In genomic region chr2:35880362-35880761, GRCm38 (mm10) we compare ENCODE assay signal across 17 mouse cellular contexts.
A peak's percentile ranks its signal among the peaks of the same experiment; 100 is the strongest.
DNase-seq lines count a peak whose midpoint lies in the region; ATAC-seq and TF ChIP-seq lines count a peak whose summit lies in the region.
"Had no signal": no experiment of that assay in that cellular context is flagged by ENCODE, and none has a peak within 500 bp of the region (broad histone marks: within the 10 kb centered on the region; RNA-seq: fewer than 3 reads in every experiment).

No protein-coding gene starts in this region.

- no peak overlapping the region for H3K4me3 ChIP-seq in gastrocnemius, adult 2 months
- no peak overlapping the region for H3K4me3 ChIP-seq in hindbrain, embryonic 14.5 days (replicated peaks; ENCODE audit: low read length)
- no peak overlapping the region for H3K4me3 ChIP-seq in small intestine, adult 2 months (ENCODE audit: low read depth, low read length)
- H3K4me3 ChIP-seq: embryonic facial prominence, embryonic 13.5 days; liver, embryonic 12.5 days had no signal

- no peak for TF ChIP-seq POLR2A in small intestine, adult 2 months (IDR thresholded peaks at IDR 0.05; ENCODE audit: low read depth, low read length)

- H3K9me3 ChIP-seq in hindbrain, embryonic 14.5 days (ENCODE audit: control insufficient read depth, low read length): no peaks in the 10 kb centered on the region
- H3K9me3 ChIP-seq: embryonic facial prominence, embryonic 13.5 days; liver, embryonic 12.5 days had no signal

- no peak for TF ChIP-seq CTCF in gastrocnemius, adult 2 months (IDR thresholded peaks at IDR 0.05)
- no peak for TF ChIP-seq CTCF in small intestine, adult 2 months (IDR thresholded peaks at IDR 0.05; ENCODE audit: extremely low read depth, insufficient read length, insufficient replicate concordance, low read depth, low read length)

- no peaks in the 10 kb centered on the region for H3K36me3 ChIP-seq in hindbrain, embryonic 14.5 days (replicated peaks; ENCODE audit: control insufficient read depth, insufficient read depth)
- H3K36me3 ChIP-seq in small intestine, adult 2 months (ENCODE audit: control insufficient read depth, insufficient read depth, low read length): no peaks in the 10 kb centered on the region
- H3K36me3 ChIP-seq: embryonic facial prominence, embryonic 13.5 days; liver, embryonic 12.5 days had no signal

- no peak for DNase-seq in gastrocnemius, adult 2 months
- no peak for DNase-seq in gastrocnemius, postnatal 36 days
- DNase-seq in kidney, postnatal 4 days: peak; percentile 22 to 39
- no peak for DNase-seq in kidney, postnatal 36 days
- no peak for DNase-seq in hindbrain, embryonic 14.5 days (ENCODE audit: low spot score)
- no peak for DNase-seq in thymus, postnatal 10 days (ENCODE audit: low spot score in 2 of 2)
- DNase-seq in right cerebral cortex, postnatal 36 days (ENCODE audit: low spot score in 2 of 2): no peak
- DNase-seq: adrenal gland, postnatal 10 days; cerebellum, postnatal 25 days; gastrocnemius, postnatal 25 days; lung, postnatal 14 days; right cerebral cortex, postnatal 14 days; thymus, adult 18-20 months had no signal

- H3K9ac ChIP-seq in hindbrain, embryonic 14.5 days: no peak overlapping the region
- H3K9ac ChIP-seq: embryonic facial prominence, embryonic 13.5 days; liver, embryonic 12.5 days had no signal

- H3K27me3 ChIP-seq in hindbrain, embryonic 14.5 days (ENCODE audit: control insufficient read depth, insufficient read depth, low read length): no peaks in the 10 kb centered on the region
- no peaks in the 10 kb centered on the region for H3K27me3 ChIP-seq in small intestine, adult 2 months (ENCODE audit: control insufficient read depth, insufficient read depth, low read length)

- 0 out of 2 replicates have a peak, but pooled peaks cover 5% of the 10 kb centered on the region for H3K4me1 ChIP-seq in hindbrain, embryonic 14.5 days (replicated peaks; ENCODE audit: control insufficient read depth, insufficient read depth, low read length)
- no peaks in the 10 kb centered on the region for H3K4me1 ChIP-seq in small intestine, adult 2 months (ENCODE audit: control insufficient read depth, insufficient read depth, insufficient read length, low read length)
- H3K4me1 ChIP-seq: liver, embryonic 12.5 days had no signal

- intact Hi-C loops in gastrocnemius, adult 2 months (cut with DNase I): no loop called here
- intact Hi-C loops in gastrocnemius, postnatal 36 days (cut with DNase I): no loop called here

- WGBS in hindbrain, embryonic 14.5 days: 55% methylated on average over 7 of the region's 7 CpGs
- WGBS in small intestine, adult 2 months: 70% methylated on average over 7 of the region's 7 CpGs

- H3K4me2 ChIP-seq in hindbrain, embryonic 14.5 days (replicated peaks): no peak overlapping the region
- H3K4me2 ChIP-seq: embryonic facial prominence, embryonic 13.5 days; liver, embryonic 12.5 days had no signal

- H3K27ac ChIP-seq in gastrocnemius, adult 2 months: peak overlapping the region; percentile 35
- H3K27ac ChIP-seq in hindbrain, embryonic 14.5 days: no peak overlapping the region
- peak overlapping the region; percentile 2; the same call in 1 of the 2 replicates for H3K27ac ChIP-seq in small intestine, adult 2 months (ENCODE audit: insufficient read depth, low read depth, low read length)
- H3K27ac ChIP-seq: embryonic facial prominence, embryonic 13.5 days; liver, embryonic 12.5 days had no signal

- 0 out of 2 replicates have a peak, but pooled peaks have one; percentile 34 for ATAC-seq in hindbrain, embryonic 14.5 days (ENCODE audit: low FRiP score)
- ATAC-seq: forebrain, embryonic 16.5 days; liver, embryonic 12.5 days had no signal

Comparison
In these comparisons a context has a peak if more than half of its experiments do, and no peak if none do; other contexts are left out.
1. DNase-seq: peak in kidney, postnatal 4 days (2 of 2); none in gastrocnemius, adult 2 months (single experiment), gastrocnemius, postnatal 36 days (0 of 2), kidney, postnatal 36 days (0 of 2), hindbrain, embryonic 14.5 days (single experiment), thymus, postnatal 10 days (0 of 2) and right cerebral cortex, postnatal 36 days (0 of 2).